Mouse (Mus musculus) regulatory T cell (primary cell): ENCODE measurements at regions not wholly inside any gene's neighbourhood (a gene's known extent, or its start where the extent isn't known, plus 50 kb on each side); places are given as distances from the start of the nearest gene placed in this dataset.

Source experiments
- in situ Hi-C: fragments of 300-600 bp; cut with MboI, MseI; formaldehyde crosslinking; loops from one replicate; pipeline ENCODE4 v1.15.1; 2025; ENCODE audit warnings: high pct_unique_total_duplicates

- in situ Hi-C loops = no loop called here
These were observed 72.0 kb upstream of the Dph5 start for GRCm38 (mm10) chr3:115815571-115816156.

DNA sequence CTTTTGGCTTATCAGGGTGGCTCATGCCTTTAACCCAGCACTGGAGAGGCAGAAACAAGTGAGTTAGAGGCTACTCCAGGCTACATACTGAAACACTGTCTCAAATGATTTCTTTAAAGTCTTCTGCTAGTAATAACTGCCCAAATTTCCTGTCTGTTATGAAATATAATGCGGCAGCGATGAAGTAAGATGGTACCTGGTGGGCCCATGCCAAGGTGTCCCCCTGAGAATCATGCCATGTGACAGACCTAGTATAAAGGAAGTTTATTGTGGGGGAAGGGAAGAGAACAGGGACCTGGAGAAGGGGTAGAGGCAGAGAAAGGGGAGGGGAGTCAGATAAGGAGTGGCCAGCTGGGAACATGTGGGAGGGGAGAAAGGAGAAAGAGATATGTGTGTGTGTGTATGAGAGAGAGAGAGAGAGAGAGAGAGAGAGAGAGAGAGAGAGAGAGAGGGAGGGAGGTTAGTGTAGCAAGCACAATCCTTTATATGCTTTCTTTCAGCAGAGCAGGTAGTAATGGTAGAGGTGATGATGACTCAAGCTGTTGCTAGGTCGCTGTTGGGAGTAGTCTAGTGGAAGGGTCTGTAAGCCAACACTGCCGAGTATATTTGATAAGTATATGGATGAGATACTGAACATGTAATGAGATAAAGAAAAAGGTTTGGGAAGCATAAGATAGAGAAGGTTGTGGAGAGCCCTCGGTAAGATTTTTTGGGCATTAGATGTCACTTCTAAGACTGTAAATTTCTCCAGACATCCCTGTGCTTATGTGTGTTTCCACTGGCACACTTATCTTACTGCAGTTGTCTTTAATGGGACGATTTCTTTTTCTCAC, 71.1 kb upstream of the Dph5 start:
- in situ Hi-C loops = no loop called here

DNA sequence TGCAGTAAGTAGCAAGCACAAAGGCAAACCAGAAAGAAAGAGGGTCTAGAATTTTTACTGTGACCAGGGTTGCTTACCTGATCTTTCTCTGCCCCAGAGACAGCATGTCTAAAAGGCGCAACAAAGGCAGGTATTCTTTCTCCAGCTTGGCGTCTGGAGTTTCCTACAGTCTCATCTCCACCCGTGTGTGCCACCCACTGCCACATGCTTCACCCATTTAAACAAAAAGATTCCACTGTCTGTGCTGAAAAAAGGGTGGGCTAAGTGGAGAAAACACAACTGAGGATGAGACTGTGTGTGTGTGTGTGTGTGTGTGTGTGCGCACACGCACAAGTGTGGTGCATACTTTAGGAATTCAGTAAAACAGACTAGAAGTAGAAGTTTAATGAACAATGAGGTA, 69.9 kb upstream of the Dph5 start:
- in situ Hi-C loops = no loop called here

DNA sequence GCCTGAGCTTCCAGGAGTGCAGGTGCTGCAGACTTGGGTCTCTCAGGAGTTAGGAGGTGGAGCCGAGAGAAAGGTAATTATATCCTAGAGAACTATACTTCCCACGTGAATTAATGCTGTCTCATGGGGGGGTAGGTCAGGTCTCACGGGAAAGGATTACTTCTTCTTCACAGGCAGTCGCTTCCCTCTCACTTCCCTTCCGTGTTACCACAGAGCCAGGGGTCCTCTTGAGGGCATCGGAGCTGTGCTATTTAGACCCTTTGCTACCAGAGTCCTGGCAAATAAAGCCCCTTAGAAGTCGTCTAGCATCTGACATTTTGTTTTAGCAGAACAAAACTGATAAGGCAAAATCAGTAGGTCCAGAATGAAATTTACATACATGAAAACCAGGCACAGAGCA, 68.9 kb upstream of the Dph5 start:
- in situ Hi-C loops = no loop called here

DNA sequence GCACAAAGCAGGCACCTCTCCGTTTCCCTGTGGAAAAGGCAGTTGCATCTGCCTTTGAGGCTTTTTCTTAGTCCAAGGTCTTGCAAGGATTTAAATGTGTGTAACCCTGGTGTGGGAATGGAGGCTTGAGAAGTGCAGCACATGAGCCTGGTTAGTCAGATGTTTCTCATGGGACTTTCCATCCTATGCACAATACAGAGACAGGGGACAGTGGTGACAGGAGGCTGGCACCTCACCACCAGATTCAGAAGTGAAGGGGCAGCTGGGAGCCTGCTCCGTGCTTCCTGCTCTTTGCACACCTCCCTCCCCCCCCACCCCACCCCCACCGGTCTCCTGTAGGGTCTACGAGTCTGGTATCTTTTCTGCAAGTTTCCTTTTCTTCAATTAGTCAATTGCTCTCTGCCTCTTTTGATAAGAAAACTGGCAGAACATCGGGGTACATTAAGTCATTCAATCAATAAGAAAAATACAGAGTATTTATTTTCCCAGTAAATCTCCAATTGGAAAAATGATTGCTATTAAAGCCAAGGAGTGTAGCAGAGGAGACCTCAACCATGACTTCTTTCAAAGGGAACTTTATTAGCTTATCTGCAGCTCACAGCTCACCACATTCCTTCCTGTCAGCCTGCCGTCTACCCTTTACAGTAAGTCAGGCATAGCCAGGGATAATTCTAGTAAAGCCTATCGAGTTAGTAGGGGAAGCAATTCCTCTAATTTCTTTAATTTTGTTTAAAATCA, 68.1 kb upstream of the Dph5 start:
- in situ Hi-C loops = no loop called here

- in situ Hi-C loops = no loop called here
These were observed 67.5 kb upstream of the Dph5 start for GRCm38 (mm10) chr3:115820139-115820481.

DNA sequence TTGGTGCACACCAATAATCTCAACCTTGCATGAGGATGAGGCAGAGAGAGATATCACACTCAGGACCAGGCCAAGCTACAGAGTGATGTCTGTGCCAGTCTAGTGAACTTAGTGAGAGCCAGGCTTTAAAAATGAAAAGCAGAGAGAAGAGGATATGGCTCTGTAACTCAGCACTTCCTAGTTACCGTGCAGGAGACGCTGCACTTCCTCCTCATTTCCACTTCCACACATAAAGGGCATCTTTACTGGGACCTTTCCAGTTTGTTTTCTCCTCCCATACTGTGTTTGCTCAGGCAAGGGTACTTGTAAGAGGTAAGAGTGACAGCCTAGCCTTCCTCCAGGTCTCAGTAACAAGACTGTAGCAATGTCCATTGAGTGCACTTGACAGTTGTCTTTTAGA, 66.0 kb upstream of the Dph5 start:
- in situ Hi-C loops = no loop called here

GRCm38 (mm10) chr3:115822491-115822890, 65.1 kb upstream of the Dph5 start:
- in situ Hi-C loops = no loop called here

DNA sequence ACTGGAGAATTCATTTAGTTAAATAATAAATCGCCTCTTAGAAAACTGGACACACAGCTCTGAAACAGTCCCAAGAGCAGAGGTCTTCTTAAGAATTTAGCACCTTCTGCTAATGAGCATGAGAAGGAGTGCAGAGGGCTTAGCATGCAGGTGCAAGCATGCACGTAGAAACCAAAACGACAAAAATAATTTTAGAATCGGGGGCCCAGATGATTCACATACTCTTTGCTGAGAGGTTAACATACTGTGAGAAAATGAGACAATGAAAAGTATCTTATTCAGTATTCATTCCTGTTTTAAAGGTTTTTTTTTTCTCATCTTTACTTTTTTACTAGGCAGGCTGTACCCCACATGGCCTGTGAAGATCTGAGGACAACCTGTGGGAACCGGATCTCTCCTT, 63.9 kb upstream of the Dph5 start:
- in situ Hi-C loops = no loop called here

- in situ Hi-C loops = no loop called here
These were observed 62.8 kb upstream of the Dph5 start for GRCm38 (mm10) chr3:115824792-115825191.

GRCm38 (mm10) chr3:115835381-115835780, 52.3 kb upstream of the Dph5 start:
- in situ Hi-C loops = no loop called here

DNA sequence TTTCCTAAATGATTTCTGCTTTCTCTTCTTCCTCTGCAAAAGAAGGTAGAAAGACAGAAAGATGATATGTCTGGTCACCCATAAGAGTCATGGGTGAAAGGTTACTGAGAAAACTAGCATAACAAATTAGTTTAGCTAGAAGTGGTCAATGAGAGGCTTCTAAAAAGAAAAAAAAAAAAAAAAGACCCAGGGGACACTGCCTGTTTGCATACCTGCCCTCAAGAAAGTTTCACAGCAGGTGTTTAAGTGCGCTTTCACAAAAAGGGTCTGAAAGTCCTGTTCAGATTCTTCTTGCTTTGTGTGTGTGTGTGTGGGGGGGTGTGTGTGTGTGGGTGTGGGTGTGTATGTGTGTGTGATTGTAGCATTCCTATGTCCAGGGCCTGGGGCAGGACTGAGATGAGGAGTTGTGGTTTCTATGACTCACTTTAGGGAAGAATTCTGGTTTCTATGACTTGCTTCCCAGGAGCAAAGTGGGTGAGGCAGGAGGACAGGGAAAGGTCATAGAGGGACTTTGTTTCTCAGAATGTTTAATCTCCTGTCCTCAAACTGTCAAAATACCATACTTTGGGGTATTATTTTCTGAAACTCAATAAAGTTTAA, 49.9 kb upstream of the Dph5 start:
- in situ Hi-C loops = no loop called here
